Mouse (Mus musculus) mouse embryonic stem cell (cell line): ENCODE results near the gene Rpl34.

Source experiments
- in situ Hi-C, 2 experiments: fragments of 300-500 bp; cut with MboI; formaldehyde crosslinking; loops; 1 replicate in 1 of 2; 3 replicates in 1 of 2; pipeline ENCODE4 v1.14.3; 2019 to 2020; ENCODE audit warnings: low sequenced_read_pairs in 2 of 2, low pct_unique_long_range_greater_than_20kb in 1 of 2, mixed read lengths in 1 of 2; ENCODE audit not compliant: unreplicated experiment in 1 of 2

Rpl34 gene

DNA sequence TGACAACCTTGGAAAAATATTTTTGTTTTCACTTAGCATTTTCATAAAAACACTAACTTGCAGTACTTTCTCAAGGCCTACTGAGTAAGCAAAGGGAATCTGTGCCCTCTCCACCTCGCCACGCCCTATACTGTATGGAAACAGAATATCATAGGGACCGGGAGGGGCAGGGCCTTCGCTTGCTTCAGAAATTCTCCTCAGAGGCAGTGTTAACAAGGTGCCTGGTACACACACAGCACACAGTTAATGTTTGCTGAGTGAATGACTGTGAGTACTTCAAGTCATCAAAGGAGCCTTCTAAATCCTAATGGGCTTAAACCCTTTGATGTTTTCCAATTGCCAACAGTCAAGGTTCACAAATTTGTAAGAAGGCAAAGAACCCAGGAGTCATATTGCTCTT lies 11.3 kb downstream of the Rpl34 start:
- in situ Hi-C loops, result loop anchor here in 1 of 2 experiments (10.0 kb wide), 1 partner anchor 166 kb away; no protein-coding TSS in a partner anchor

DNA sequence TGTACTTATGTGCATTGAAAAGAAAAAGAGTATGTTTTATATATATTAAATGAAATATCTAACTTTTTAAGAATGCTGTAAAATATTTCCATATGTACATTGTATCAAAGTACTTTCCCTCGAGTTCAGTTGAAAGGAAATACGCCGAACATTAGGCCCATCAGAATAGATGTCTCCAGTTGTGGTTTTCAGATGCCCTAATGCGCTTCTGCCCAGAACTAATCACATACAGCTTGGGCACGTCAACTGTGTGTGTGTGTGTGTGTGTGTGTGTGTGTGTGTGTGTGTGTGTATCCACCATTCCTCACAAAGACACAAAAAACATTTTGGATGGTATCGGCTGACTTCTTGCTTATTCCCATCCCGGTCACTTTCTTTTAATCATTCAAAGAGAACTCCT lies 13.6 kb downstream of the Rpl34 start:
- in situ Hi-C loops, result loop anchor here in 1 of 2 experiments (10.0 kb wide), 1 partner anchor 168 kb away; no protein-coding TSS in a partner anchor

DNA sequence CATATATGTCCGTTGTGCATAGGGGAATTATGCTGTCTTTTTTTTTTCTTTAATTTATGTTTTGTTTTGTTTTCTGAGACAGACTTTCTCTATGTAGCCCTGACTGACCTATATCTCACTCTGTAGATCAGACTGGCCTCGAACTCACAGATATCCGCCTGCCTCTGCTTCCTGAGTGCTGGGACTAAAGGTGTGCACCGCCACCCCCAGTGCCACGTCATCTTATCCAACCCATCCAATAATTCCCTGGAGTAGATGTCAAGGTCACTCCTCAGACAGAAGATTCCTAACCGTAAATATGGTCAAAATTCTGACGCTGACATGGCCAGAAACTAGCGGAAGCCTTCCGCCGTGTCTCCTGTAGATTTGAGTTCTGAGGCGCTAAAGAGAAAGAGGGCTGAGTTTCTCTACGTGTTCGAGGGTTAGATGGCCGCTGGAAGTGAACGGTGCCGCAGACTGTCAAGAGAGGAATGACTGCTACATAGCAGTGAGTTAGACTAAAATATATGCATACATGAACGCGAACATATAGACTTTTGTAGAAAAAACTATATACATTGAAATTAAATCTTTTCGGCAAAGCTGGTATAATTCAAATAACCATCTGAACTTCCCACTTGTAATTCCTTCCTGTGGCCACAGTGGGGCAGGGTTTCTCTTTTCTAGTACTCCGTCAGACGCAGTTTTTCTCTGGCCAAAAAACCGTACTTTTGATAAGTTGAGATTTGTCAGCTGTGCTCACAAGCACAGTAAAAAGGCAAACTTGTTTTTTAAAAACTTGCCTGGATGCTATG lies 15.2 kb downstream of the Rpl34 start:
- in situ Hi-C loops, result loop anchor here in 1 of 2 experiments (10.0 kb wide), 1 partner anchor 170 kb away; no protein-coding TSS in a partner anchor

DNA sequence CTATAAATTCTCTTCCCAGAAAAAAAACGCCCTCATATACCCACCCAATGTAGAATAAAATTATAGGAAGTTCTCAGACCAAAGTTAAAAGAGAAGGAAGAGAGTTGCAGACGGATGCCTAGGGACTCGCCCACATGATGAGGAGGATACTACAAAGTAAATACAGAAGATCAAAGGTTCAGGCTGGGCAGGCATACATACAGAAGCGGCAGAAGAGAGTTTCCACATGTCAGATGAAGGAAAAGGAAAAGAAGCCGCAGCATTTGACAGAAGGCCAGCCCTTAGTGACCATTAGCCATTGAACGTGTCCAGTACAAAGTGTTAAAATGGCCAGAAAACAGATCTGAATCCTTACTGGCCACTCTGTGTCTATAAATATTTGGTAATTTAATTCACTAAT lies 17.3 kb downstream of the Rpl34 start:
- in situ Hi-C loops, result loop anchor here in 1 of 2 experiments (10.0 kb wide), 1 partner anchor 172 kb away; no protein-coding TSS in a partner anchor

DNA sequence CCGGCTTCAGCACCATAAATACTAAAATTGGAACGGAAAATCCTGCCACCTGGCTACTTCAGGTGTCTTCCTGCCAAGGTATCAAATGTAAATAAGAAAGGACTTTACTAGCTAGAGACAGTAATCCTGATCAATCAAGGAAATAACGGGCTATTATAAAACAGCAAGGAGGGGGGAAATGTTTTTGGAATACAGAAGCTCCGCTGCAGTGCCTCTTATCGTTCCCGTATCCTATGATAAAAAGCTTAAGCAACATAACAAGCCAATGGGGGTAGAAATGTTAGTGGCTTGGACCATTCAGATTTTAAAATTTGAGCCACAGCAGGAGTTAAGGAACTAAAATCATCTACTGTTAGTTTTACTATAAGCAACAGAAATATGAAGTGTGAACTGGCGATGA lies 20.1 kb downstream of the Rpl34 start:
- in situ Hi-C loops, result loop anchor here in 1 of 2 experiments (10.0 kb wide), 1 partner anchor 175 kb away; no protein-coding TSS in a partner anchor

DNA sequence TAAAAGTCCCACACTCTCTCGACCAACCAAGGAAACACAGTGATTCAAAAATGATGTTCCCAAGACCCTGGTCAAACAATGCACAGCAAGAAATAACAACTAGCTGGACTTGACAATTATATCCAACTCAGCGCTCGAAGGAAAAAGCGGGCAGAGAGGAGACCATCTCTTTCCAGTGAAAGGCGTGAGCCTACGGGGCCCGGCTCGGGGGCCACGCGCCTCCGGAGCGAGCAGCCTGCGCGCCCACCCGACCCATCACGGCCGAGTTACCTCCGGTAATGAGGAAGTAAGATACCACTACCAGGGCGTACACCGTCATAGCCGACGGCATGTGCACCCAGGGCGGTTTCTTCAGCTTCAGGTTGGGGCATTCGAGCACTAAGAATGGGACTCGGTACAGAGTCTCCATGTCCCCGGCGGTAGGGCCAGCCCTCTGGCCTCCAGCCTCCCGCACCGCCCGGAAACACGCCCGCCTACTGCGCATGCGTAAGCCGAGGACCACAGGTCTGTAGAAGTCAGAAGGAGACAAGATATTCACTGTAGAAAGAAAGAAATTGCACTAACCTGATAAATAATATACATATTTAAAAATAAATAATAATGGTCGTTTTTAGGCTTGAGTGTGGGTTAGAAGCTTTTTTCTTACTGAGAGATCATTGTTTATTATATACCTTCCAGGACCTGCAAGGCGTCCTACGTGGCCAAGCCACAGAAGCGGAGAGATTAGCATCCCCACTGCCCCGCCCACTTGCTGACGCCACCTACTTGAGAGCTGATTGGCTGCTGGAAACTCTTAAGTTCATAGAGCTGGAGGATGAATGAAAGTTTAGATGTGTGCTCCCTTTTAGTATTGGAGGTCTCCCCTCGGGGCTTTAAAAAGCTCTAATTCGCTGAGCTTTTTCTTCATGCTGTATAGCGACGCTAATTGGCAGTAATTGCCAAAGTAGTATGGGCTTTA lies 21.0 kb downstream of the Rpl34 start, which contains the start of gene Ostc:
Ostc (minus strand) TSS at position 478 of the 958 bp plus-strand sequence.
- in situ Hi-C loops, result no loop called here

DNA sequence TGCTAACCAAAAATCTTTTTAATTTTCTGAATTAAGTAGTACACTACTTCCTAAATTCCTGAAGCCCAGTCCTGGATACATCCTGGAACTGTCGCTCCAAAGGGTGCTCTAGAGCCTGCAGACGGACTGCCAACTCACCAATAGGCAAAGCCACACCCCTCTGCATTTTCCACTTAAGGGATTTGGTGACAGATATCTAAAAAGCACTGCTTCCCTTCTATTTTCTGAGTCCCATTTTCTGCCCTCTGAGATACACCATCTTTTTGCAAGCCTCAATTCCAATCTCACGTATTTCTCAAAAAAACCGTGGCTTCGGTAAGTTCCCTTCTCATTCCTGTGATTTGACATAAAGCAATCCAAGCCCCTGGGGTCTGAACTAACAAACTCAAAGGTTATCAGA lies 21.7 kb downstream of the Rpl34 start:
- in situ Hi-C loops, result no loop called here

DNA sequence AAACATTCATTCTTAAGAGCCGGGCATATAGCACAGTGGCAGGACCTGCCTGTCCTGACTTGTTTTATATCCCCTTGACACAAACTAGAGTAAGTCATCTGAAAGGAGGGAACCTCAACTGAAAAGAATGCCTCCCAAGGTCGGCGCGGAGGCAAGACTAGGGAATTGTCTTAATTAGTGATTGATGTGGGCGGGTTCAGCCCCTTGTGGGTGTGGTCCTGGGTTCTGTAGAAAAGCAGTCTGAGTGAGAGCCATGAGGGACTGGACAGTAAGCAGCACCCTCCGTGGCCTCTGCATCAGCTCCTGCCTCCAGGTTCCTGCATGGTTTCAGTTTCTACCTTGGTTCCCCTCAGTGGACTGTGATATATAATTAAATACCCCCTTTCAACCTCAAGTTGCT lies 27.9 kb downstream of the Rpl34 start:
- in situ Hi-C loops, result no loop called here

DNA sequence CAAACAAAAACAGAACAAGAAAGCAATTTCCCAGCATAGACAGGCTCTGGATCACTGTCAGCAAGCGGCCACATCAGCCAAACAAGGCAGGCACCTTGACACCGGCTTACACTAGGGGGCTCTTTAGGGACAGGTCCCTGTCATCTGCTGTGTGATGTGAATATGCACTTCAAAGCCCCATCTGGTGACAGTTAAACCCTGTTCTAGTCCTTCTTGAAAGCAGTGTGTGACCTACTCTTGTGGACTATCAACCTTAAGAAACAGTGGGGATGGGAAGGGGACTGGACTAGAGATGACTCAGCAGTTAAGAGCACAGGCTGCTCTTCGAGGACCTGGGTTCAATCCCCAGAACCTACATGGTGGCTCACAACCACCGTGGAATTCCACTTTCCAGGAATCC lies 32.6 kb downstream of the Rpl34 start:
- in situ Hi-C loops, result no loop called here

DNA sequence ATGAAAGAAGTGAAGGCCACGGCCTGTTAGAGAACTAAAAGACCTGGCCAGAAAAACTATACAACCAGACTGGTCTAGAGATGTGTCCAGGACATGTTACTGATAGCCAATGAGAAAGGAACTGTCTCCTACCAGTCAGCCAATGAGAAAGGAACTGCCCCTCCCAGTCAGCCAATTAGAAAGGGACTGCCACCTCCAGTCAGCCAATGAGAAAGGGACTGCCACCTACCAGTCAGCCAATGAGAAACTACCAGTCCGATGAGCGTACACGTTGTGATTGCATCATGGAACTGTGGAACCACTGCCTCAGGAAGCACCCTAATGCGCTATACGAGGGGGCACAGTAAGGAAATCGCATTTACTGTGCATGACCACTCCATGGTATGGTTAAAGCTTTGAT lies 35.5 kb downstream of the Rpl34 start:
- in situ Hi-C loops, result no loop called here

DNA sequence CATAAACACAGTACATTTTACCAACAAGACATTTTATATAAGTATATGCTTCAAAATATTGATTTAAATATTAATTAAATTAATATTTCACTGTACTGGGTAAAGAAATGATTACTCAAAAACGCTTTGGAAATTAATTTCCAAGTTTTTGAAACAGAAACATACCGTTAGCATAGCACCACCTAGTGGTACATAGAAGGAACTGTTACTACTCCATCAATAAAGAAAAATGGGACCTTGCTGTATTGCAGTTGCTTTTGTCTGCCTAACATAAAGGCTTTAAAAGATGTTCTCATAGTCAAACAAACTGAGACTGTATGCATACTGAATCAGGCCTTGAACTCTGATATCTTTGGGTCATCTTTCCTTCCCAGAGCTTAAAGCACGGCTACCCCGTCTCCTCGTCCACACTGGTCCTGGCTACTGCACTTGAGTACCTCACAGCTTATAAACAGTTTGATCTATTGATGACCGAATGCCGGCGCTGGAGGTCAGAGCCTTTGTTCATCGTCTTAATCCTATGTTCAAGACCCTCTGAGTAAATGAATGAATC lies 36.1 kb downstream of the Rpl34 start:
- in situ Hi-C loops, result no loop called here

DNA sequence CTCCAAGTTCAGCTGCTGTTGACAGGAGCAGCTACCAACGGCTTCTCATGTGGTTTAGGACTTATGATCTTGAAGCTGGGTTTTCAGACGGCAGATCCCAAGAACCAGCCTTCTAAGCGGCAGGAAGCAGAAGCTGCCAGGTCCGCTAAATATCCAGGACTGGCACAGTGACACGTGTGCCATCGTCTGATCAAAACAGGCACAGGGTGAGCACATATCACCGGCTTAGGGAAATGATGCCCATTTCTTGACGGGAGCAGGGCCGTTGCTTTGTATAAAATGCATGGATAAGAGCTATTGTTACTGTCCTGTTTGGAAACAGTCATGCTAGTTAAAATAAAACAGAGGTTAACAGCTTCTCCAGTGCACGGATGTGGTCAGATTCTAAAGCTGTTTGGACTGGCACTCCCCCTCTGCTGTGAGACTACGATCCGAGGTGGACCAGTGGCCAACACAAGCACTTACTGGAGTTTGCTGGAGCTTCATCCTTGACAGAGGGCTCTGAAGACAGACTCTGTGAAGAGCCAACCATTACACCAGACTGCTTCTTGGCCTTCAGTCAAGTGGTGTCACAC lies 38.5 kb downstream of the Rpl34 start:
- in situ Hi-C loops, result no loop called here

DNA sequence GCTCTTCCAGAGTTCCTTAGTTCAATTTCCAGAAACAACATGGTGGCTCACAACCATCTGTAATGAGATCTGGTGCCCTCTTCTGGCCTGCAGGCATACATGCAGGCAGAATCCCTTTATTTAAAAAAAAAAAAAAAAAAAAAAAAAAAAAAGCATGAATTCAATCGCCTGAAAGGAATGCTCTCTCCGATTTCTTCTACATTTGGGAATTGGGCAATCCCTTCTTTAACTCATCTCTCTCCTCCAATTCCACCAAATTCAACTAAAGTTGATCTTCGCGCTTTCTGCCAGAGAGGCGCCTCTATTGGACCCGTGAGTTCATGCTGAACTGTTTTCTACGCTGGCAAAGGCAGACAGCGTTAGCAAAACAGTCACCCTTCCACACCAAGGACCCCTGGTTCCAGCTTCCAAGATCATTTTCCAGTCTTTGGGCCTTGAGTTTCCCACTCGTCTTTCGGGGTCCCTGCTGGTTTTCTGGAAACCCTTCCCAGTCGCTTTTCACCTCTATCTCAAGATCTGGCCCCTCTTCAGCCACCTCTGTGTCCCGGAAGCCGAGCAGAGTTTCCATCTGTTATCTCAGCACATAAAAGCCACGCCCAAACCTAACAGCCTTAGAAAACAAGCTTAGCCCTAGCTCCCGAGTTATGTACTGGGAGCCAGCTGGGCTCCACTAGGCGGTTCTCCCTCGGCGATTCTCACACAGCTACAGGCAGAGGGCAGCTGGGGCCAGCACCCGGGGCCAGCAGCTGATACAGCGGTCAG lies 39.2 kb downstream of the Rpl34 start:
- in situ Hi-C loops, result no loop called here

DNA sequence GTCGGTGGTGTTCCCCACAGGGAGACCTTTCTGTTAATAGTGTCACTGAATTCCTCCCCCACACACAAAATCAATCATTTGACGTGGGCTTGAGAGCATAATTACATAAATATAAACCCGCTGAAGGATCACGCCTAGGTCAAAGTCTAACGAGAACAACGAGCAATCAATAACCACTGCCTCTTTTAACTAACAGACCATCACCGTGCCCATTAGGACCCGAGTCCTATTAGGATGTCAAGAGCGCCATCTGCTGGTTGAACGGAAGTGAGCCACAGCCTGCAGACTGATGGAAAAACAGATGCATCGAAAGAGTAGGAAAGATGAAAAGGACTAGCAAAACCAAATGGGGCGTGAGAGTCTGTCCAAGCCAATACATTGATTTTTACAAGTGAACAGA lies 40.6 kb downstream of the Rpl34 start:
- in situ Hi-C loops, result loop anchor here in 1 of 2 experiments (10.0 kb wide), 1 partner anchor 595 kb away; no protein-coding TSS in a partner anchor

DNA sequence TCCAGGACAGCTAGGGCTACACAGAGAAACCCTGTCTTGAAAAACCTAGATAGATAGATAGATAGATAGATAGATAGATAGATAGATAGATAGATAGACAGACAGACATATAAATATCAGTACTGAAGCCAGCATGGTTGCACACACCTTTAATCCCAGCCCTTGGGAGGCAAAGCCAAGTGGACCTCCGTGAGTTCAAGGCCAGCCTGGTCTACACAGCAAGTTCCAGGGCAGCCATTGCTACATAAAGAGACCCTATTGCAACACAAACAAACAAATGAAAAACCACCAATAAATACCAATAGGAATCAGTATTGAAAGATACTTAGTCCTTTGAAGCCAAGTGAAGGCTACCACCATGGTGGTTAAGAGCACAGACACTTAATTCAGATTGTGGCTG lies 43.1 kb downstream of the Rpl34 start:
- in situ Hi-C loops, result loop anchor here in 1 of 2 experiments (10.0 kb wide), 1 partner anchor 592 kb away; no protein-coding TSS in a partner anchor

DNA sequence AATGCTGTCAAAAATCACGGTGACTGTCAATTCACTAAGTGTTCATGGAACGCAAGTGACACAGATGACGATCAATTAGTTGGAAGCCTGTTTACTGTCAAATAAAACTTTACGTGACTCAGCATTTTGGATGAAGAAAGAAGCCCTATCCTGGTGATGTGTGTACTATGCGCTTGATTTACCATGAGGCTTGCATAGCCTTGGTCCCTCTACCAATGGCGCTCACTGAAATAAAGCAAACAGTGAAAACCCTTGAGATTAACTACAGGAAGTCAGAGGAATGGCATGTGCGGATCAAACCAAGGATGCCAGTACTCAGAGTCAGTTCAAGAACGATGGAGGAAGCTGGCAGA lies 45.2 kb downstream of the Rpl34 start:
- in situ Hi-C loops, result loop anchor here in 1 of 2 experiments (10.0 kb wide), 1 partner anchor 590 kb away; no protein-coding TSS in a partner anchor

DNA sequence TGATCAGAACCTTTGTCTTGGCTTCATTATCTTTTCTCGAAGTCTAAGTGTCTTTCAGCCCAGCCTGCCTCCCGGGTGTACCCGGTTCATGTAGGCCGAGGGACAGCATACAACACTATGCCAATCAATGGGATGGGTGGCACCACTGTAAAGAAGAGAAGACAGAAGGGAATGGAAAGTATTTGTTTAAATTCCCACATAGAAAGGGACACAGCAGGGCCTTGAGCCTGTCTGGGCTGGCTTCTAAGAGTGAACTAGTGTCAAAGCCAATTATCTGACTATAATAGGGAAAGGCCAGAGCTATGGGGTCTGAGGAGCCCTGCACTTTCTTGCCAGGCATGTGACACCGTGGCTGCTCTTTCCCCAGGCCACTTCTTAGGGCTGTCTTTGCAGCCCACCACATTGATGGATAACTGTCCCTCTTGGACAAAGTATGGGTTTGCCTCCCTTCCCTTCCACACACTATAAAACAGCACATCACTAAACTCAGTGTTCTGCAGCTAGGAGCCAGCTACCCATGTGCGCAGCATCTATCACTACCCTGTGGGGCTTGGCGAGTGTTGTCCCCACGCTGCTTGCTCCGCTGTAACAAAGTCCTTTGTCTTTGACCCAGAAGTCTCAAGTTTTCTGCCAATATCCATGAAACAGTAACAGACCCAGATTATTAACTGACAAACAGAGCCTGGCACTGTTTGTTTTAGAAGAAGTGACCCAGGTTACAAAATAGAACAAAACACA lies 45.8 kb downstream of the Rpl34 start:
- in situ Hi-C loops, result loop anchor here in 1 of 2 experiments (10.0 kb wide), 1 partner anchor 590 kb away; no protein-coding TSS in a partner anchor
